Mouse (Mus musculus): ENCODE measurements around the gene Pparg. TPM values are rescaled to one million over a fixed set of nuclear protein-coding genes. Genes with fewer than 3 reads are reported as not detected.
A peak's percentile ranks its signal among the peaks of the same experiment; 100 is the strongest.

The Pparg gene
- 1 to 10 TPM; 4.1 to 6.4 TPM for total RNA-seq (2021)
- long read RNA-seq, experiment 1, partial matches to known transcripts, result 0 of 2 reads
- long read RNA-seq, experiment 1, other reads (novel, unspliced or antisense), result 1 of 2 reads
- long read RNA-seq, experiment 2, partial matches to known transcripts, result 0 of 8 reads
- long read RNA-seq, experiment 2, other reads (novel, unspliced or antisense), result 8 of 8 reads

- peak; percentile 9 to 12 for DNase-seq (ENCODE audit: low spot score in 2 of 2)
- intact Hi-C loops (cut with DNase I), result loop anchor here (2.0 kb wide), 1 partner anchor 68 kb away; no protein-coding TSS in a partner anchor
Measured at GRCm38 (mm10) chr6:115360776-115361605, at the start of gene Pparg. TSS of gene Pparg (plus strand) at chr6:115360951.

GRCm38 (mm10) chr6:115312780-115313179, 48.0 kb upstream of the Pparg start:
- no peak for DNase-seq (ENCODE audit: low spot score in 2 of 2)
- intact Hi-C loops (cut with DNase I), result no loop called here

DNA sequence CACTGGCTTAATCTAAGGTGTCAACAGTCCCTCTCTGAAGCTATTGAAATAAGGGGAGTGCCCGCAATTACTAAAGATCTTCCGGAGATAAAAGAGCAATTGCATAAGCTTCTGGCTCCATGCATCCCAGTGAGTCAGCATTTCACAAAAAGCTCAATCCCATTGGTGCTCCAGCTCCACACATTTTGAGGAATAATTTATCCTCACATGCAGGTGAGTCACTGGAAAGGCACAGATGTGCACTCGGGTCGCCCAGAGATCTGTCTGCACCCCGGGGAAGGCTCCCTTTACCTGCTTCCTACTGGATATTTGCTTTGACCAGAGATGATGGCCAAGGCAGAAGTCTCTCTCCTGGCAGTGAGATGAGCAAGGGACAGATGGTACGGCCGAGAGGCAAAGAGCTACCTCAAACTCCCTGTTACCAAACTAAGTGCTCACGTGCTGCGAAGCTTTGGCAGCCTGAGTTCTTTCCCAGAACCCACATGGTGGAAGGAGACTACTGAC, 47.5 kb upstream of the Pparg start:
- DNase-seq (ENCODE audit: low spot score in 2 of 2), result peak in 1 of 2 experiments; percentile 59
- intact Hi-C loops (cut with DNase I), result no loop called here

GRCm38 (mm10) chr6:115313910-115314309, 46.8 kb upstream of the Pparg start:
- intact Hi-C loops (cut with DNase I), result no loop called here
- DNase-seq (ENCODE audit: low spot score in 2 of 2), result no peak

GRCm38 (mm10) chr6:115315770-115316169, 45.0 kb upstream of the Pparg start:
- intact Hi-C loops (cut with DNase I), result no loop called here
- no peak for DNase-seq (ENCODE audit: low spot score in 2 of 2)

DNA sequence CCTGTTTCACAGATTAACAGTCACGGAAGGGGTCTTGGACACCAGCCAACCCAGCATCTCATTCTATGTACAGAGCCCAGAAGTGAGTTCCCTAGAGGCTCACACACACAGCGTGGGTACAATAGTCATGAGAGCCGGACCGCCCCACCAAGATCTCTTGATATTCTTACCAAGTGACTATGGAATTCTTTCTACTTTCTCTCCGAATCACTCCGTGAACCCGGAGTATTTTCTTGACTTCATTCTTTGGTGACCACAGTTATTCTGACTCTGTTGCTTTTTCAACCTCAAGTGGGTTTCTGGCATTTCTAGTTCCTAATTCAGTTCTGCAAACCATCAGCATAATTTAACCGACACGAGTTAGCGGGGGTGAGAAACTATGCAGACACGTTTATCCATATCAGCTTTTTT, 43.9 kb upstream of the Pparg start:
- no peak for DNase-seq (ENCODE audit: low spot score in 2 of 2)
- intact Hi-C loops (cut with DNase I), result no loop called here

DNA sequence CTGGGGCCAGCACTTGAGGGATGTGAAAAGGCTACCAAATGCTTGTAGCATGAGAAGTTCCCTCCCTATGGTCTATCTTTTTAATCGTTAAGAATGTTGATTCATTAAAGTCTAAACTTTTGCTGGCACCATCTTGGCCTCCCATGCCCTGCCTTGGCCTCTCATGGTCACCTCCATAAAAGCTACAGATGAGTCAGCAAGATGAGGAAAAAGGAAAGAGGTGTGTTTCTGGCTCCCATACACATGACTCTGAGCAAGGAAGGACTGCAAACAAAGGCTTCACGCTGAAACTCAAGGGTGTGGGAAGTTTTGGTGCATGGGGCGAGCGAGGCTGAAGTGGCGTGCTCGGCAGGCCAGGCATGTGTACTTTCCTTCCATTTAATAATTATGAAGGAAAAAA, 41.9 kb upstream of the Pparg start:
- no peak for DNase-seq (ENCODE audit: low spot score in 2 of 2)
- intact Hi-C loops (cut with DNase I), result no loop called here

- DNase-seq (ENCODE audit: low spot score in 2 of 2), result no peak
- intact Hi-C loops (cut with DNase I), result no loop called here
Measured at GRCm38 (mm10) chr6:115319686-115320085, 41.1 kb upstream of the Pparg start.

GRCm38 (mm10) chr6:115320927-115321714, 39.6 kb upstream of the Pparg start:
- DNase-seq (ENCODE audit: low spot score in 2 of 2), result peak in 1 of 2 experiments; percentile 57
- intact Hi-C loops (cut with DNase I), result no loop called here

- intact Hi-C loops (cut with DNase I), result no loop called here
- peak; percentile 60 to 86 for DNase-seq (ENCODE audit: low spot score in 2 of 2)
Measured at GRCm38 (mm10) chr6:115321883-115322351, 38.8 kb upstream of the Pparg start.

DNA sequence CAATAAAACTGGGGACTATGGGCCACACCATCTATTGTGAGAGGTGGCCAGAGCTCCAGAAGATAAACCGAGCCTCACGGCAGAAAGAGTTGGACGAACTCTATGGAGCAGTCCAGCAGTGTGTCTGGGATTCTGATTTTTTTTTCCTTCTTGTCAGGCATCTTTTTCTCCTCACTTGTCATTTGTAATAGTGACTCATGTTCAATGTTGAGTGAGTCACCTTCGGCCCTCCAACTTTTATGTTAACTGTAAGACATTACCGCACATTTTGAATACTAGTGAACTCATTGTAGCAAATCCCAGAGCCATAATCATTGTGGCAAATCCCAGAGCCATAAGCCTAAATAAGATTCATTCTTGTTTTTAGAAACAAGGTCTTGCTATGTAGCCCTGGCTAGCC, 37.8 kb upstream of the Pparg start:
- DNase-seq (ENCODE audit: low spot score in 2 of 2), result no peak
- intact Hi-C loops (cut with DNase I), result no loop called here

DNA sequence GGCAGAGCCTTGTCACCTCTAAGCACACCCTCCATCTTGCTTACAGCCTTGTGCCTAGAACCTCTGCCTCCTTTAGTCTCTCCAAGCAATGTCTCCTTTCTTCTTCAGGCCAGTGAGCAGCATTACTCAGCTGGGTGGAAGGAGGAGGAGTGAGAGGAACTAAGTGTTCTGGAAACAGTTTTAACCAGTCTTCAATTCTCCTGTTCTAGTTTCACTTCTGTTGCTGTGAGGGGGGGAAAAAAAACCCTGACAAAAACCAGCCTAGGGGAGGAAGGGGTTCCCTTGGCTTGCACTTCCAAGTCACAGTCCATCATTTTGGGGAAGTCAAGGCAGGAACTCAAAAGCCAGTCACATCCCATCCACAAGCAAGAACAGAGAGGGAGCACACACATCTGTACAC, 29.8 kb upstream of the Pparg start:
- intact Hi-C loops (cut with DNase I), result no loop called here
- no peak for DNase-seq (ENCODE audit: low spot score in 2 of 2)

GRCm38 (mm10) chr6:115333099-115333694, 27.6 kb upstream of the Pparg start:
- intact Hi-C loops (cut with DNase I), result no loop called here
- DNase-seq (ENCODE audit: low spot score in 2 of 2), result no peak

- intact Hi-C loops (cut with DNase I), result no loop called here
- no peak for DNase-seq (ENCODE audit: low spot score in 2 of 2)
Measured at GRCm38 (mm10) chr6:115335536-115335935, 25.2 kb upstream of the Pparg start.

- intact Hi-C loops (cut with DNase I), result no loop called here
- DNase-seq (ENCODE audit: low spot score in 2 of 2), result no peak
Measured at GRCm38 (mm10) chr6:115340084-115340483, 20.7 kb upstream of the Pparg start.

GRCm38 (mm10) chr6:115343096-115343495, 17.7 kb upstream of the Pparg start:
- intact Hi-C loops (cut with DNase I), result no loop called here
- no peak for DNase-seq (ENCODE audit: low spot score in 2 of 2)

- intact Hi-C loops (cut with DNase I), result no loop called here
- no peak for DNase-seq (ENCODE audit: low spot score in 2 of 2)
Measured at GRCm38 (mm10) chr6:115343570-115343969, 17.2 kb upstream of the Pparg start.

- no peak for DNase-seq (ENCODE audit: low spot score in 2 of 2)
- intact Hi-C loops (cut with DNase I), result no loop called here
Measured at GRCm38 (mm10) chr6:115344101-115344500, 16.6 kb upstream of the Pparg start.

DNA sequence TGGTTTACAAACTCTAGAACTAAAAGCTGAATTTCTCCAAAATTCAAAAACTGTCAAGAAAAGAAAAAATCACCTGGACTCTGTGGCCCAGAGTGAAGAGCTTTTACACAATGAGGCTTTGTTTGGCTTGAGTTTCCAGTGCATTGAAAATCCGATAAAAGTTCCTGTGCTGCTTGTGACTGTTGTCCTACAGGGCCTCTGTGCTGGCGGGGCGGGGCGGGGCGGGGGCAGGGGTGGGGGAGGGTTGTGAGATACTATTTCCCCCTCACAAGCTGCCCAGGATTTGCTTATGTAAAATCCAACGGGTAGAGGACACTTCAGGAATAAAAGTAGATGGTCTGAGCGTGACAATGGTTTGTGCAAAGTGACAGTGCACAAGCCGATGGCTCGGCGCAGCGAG, 16.2 kb upstream of the Pparg start:
- intact Hi-C loops (cut with DNase I), result no loop called here
- no peak for DNase-seq (ENCODE audit: low spot score in 2 of 2)

DNA sequence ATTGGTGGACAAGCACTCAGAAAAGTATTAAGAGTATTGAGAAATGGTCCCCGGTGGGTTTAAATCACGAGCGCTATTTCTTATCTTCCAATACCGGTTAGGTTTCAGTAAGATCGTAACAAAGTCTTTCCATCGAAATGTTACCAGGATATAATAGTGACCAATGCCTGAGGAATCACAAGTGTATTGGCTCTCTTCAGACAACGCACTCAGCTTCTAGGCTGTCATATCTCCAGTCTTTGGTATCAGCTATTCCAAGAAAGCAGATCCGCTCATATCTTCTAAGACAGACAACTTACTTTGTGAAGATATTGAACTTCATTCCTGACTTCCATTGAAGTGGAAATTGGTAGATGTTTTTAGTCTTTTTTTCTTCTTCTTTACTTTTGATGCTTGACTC, 15.7 kb upstream of the Pparg start:
- no peak for DNase-seq (ENCODE audit: low spot score in 2 of 2)
- intact Hi-C loops (cut with DNase I), result no loop called here
